Mouse (Mus musculus) intestine, embryonic 15.5 days (tissue): ENCODE results near the gene Cradd. TPM values are rescaled to one million over a fixed set of nuclear protein-coding genes. Genes with fewer than 3 reads are reported as not detected.

Experiments used
- ATAC-seq: fragments of 200-750 bp; cut with Nextera tagmentation; 2 replicates; pipeline ENCODE4 v1.8.0; 2017; ENCODE audit warnings: moderate TSS enrichment, moderate library complexity
- H3K27ac ChIP-seq: fragments of 300-500 bp; sonication (generic); 2 replicates; pipeline ENCODE4 v1.5.1; 2015; ENCODE audit warnings: mild to moderate bottlenecking, inconsistent platforms
- H3K27me3 ChIP-seq: fragments of 300-500 bp; sonication (generic); replicated peaks from 2 replicates; pipeline ENCODE4 v1.6.1; 2015; ENCODE audit warnings: inconsistent platforms
- H3K36me3 ChIP-seq: fragments of 300-500 bp; sonication (generic); 2 replicates; pipeline ENCODE4 v1.6.1; 2015; ENCODE audit warnings: inconsistent platforms
- H3K4me1 ChIP-seq: fragments of 300-500 bp; sonication (generic); replicated peaks from 2 replicates; pipeline ENCODE4 v1.6.1; 2015; ENCODE audit warnings: inconsistent platforms
- H3K4me2 ChIP-seq: fragments of 300-500 bp; sonication (generic); replicated peaks from 2 replicates; pipeline ENCODE4 v1.6.1; 2015; ENCODE audit warnings: mild to moderate bottlenecking, inconsistent platforms
- H3K4me3 ChIP-seq: fragments of 300-500 bp; sonication (generic); replicated peaks from 2 replicates; pipeline ENCODE4 v1.5.1; 2015; ENCODE audit warnings: inconsistent platforms
- H3K9ac ChIP-seq: fragments of 300-500 bp; sonication (generic); 2 replicates; pipeline ENCODE4 v1.6.1; 2015; ENCODE audit warnings: inconsistent platforms
- H3K9me3 ChIP-seq: fragments of 300-500 bp; sonication (generic); 2 replicates; pipeline ENCODE4 v1.6.1; 2016; ENCODE audit warnings: inconsistent platforms
- WGBS: fragments of 180-500 bp; shearing (Covaris S2); methylation state at CpG from one replicate; pipeline ENCODE4 v1.1.7; 2015; 5-methylcytosine and 5-hydroxymethylcytosine counted together
- polyA plus RNA-seq: library from polyadenylated mRNA; unstranded; fragments of >200 nt; fragmentation: Nextera tagmentation; extraction: Ambion mirVana; gene quantifications from 2 replicates; pipeline ENCODE4 v1.2.1, GENCODE M21; 2015

Cradd gene
- polyA plus RNA-seq, 1 experiment from 2014 or later, result 11.2 TPM

- 79% methylated on average over 9 of the region's 9 CpGs for WGBS
- no peaks in the 10 kb centered on the region for H3K36me3 ChIP-seq
Measured at GRCm38 (mm10) chr10:95330375-95331363, 6.7 kb upstream of the Cradd start.

GRCm38 (mm10) chr10:95329884-95330283 lies 6.0 kb upstream of the Cradd start:
- Histone ChIP-seq H3K9ac (no peak overlapping the region), H3K27ac (no peak overlapping the region), H3K4me2 (no peak overlapping the region), H3K4me3 (no peak overlapping the region), H3K4me1 (no peaks in the 10 kb centered on the region), H3K9me3 (no peaks in the 10 kb centered on the region), H3K36me3 (no peaks in the 10 kb centered on the region), H3K27me3 (no peaks in the 10 kb centered on the region)
- no peak for ATAC-seq
- 89% methylated on average over 1 of the region's 1 CpGs for WGBS

More at GRCm38 (mm10) chr10:95330375-95331363, 6.7 kb upstream of the Cradd start:
- Histone ChIP-seq H3K9me3 (no peaks in the 10 kb centered on the region), H3K27me3 (no peaks in the 10 kb centered on the region), H3K27ac (no peak overlapping the region), H3K4me3 (no peak overlapping the region), H3K4me2 (no peak overlapping the region), H3K9ac (no peak overlapping the region), H3K4me1 (no peaks in the 10 kb centered on the region)
- no peak for ATAC-seq

- no peaks in the 10 kb centered on the region for H3K9me3 ChIP-seq
- H3K36me3 ChIP-seq, result no peaks in the 10 kb centered on the region
- no peak overlapping the region for H3K27ac ChIP-seq
- no peaks in the 10 kb centered on the region for H3K27me3 ChIP-seq
- peak; percentile 39 for ATAC-seq
- H3K4me1 ChIP-seq, result peaks cover 9% of the 10 kb centered on the region; the same call in 1 of the 2 replicates
- no peak overlapping the region for H3K4me3 ChIP-seq
- H3K4me2 ChIP-seq, result no peak overlapping the region
- no peak overlapping the region for H3K9ac ChIP-seq
- WGBS, result 33% methylated on average over 1 of the region's 1 CpGs
Measured at GRCm38 (mm10) chr10:95324278-95324631, 322 bp upstream of the Cradd start.

- no peak overlapping the region for H3K9ac ChIP-seq
- WGBS, result 65% methylated on average over 20 of the region's 20 CpGs
Measured at GRCm38 (mm10) chr10:95322076-95323070, 1.6 kb downstream of the Cradd start.

GRCm38 (mm10) chr10:95319001-95319400 lies 4.9 kb downstream of the Cradd start:
- no peak overlapping the region for H3K4me3 ChIP-seq
- H3K4me1 ChIP-seq, result peaks cover 18% of the 10 kb centered on the region
- H3K27me3 ChIP-seq, result no peaks in the 10 kb centered on the region
- no peak overlapping the region for H3K27ac ChIP-seq
- 86% methylated on average over 13 of the region's 13 CpGs for WGBS
- H3K4me2 ChIP-seq, result no peak overlapping the region
- ATAC-seq, result no peak
- H3K9ac ChIP-seq, result no peak overlapping the region
- H3K36me3 ChIP-seq, result no peaks in the 10 kb centered on the region
- H3K9me3 ChIP-seq, result no peaks in the 10 kb centered on the region

More at GRCm38 (mm10) chr10:95322076-95323070, 1.6 kb downstream of the Cradd start:
- H3K27ac ChIP-seq, result no peak overlapping the region
- no peaks in the 10 kb centered on the region for H3K27me3 ChIP-seq
- peak overlapping the region; percentile 83 for H3K4me2 ChIP-seq
- H3K9me3 ChIP-seq, result no peaks in the 10 kb centered on the region
- ATAC-seq, result no peak
- peaks cover 9% of the 10 kb centered on the region; the same call in 1 of the 2 replicates for H3K4me1 ChIP-seq
- no peaks in the 10 kb centered on the region for H3K36me3 ChIP-seq
- H3K4me3 ChIP-seq, result no peak overlapping the region

GRCm38 (mm10) chr10:95318392-95318708 lies 5.6 kb downstream of the Cradd start:
- no peaks in the 10 kb centered on the region for H3K27me3 ChIP-seq
- H3K9ac ChIP-seq, result no peak overlapping the region
- H3K4me1 ChIP-seq, result peaks cover 18% of the 10 kb centered on the region
- ATAC-seq, result no peak
- H3K4me2 ChIP-seq, result no peak overlapping the region
- no peak overlapping the region for H3K4me3 ChIP-seq
- 92% methylated on average over 7 of the region's 7 CpGs for WGBS
- H3K9me3 ChIP-seq, result no peaks in the 10 kb centered on the region
- no peaks in the 10 kb centered on the region for H3K36me3 ChIP-seq
- no peak overlapping the region for H3K27ac ChIP-seq

- Histone ChIP-seq H3K36me3 (no peaks in the 10 kb centered on the region), H3K27me3 (no peaks in the 10 kb centered on the region), H3K27ac (no peak overlapping the region), H3K4me2 (no peak overlapping the region), H3K4me1 (peaks cover 16% of the 10 kb centered on the region), H3K9ac (no peak overlapping the region), H3K9me3 (no peaks in the 10 kb centered on the region), H3K4me3 (no peak overlapping the region)
- WGBS, result 87% methylated on average over 21 of the region's 21 CpGs
- ATAC-seq, result no peak
Measured at GRCm38 (mm10) chr10:95317581-95318391, 6.1 kb downstream of the Cradd start.

GRCm38 (mm10) chr10:95317091-95317490 lies 6.8 kb downstream of the Cradd start:
- WGBS, result 75% methylated on average over 14 of the region's 14 CpGs
- H3K4me2 ChIP-seq, result no peak overlapping the region
- H3K27me3 ChIP-seq, result no peaks in the 10 kb centered on the region
- peaks cover 11% of the 10 kb centered on the region; the same call in 1 of the 2 replicates for H3K4me1 ChIP-seq
- no peak for ATAC-seq
- no peak overlapping the region for H3K4me3 ChIP-seq
- no peak overlapping the region for H3K27ac ChIP-seq
- H3K9ac ChIP-seq, result no peak overlapping the region
- H3K36me3 ChIP-seq, result no peaks in the 10 kb centered on the region
- H3K9me3 ChIP-seq, result no peaks in the 10 kb centered on the region

- Histone ChIP-seq H3K27ac (no peak overlapping the region), H3K4me1 (peaks cover 9% of the 10 kb centered on the region; the same call in 1 of the 2 replicates), H3K9ac (no peak overlapping the region), H3K36me3 (no peaks in the 10 kb centered on the region), H3K9me3 (no peaks in the 10 kb centered on the region), H3K4me3 (no peak overlapping the region), H3K4me2 (no peak overlapping the region), H3K27me3 (no peaks in the 10 kb centered on the region)
- 58% methylated on average over 9 of the region's 9 CpGs for WGBS
- ATAC-seq, result no peak
Measured at GRCm38 (mm10) chr10:95316675-95317074, 7.3 kb downstream of the Cradd start.

GRCm38 (mm10) chr10:95315801-95316474 lies 8.0 kb downstream of the Cradd start:
- H3K9me3 ChIP-seq, result no peaks in the 10 kb centered on the region
- peaks cover 9% of the 10 kb centered on the region; the same call in 1 of the 2 replicates for H3K4me1 ChIP-seq
- no peaks in the 10 kb centered on the region for H3K36me3 ChIP-seq
- H3K27ac ChIP-seq, result no peak overlapping the region
- no peak for ATAC-seq
- no peaks in the 10 kb centered on the region for H3K27me3 ChIP-seq
- H3K4me3 ChIP-seq, result no peak overlapping the region
- H3K4me2 ChIP-seq, result no peak overlapping the region
- no peak overlapping the region for H3K9ac ChIP-seq
- WGBS, result 51% methylated on average over 19 of the region's 19 CpGs

- H3K36me3 ChIP-seq, result no peaks in the 10 kb centered on the region
- H3K27me3 ChIP-seq, result no peaks in the 10 kb centered on the region
- no peaks in the 10 kb centered on the region for H3K9me3 ChIP-seq
- H3K27ac ChIP-seq, result no peak overlapping the region
- peaks cover 9% of the 10 kb centered on the region; the same call in 1 of the 2 replicates for H3K4me1 ChIP-seq
- H3K4me2 ChIP-seq, result no peak overlapping the region
- ATAC-seq, result no peak
- H3K9ac ChIP-seq, result no peak overlapping the region
- no peak overlapping the region for H3K4me3 ChIP-seq
- 96% methylated on average over 11 of the region's 11 CpGs for WGBS
Measured at GRCm38 (mm10) chr10:95315321-95315720, 8.6 kb downstream of the Cradd start.
